Mouse (Mus musculus) midbrain, embryonic 16.5 days (tissue): Measurements from ENCODE around the gene Lrrc28. TPM values are rescaled to one million over a fixed set of nuclear protein-coding genes. Genes with fewer than 3 reads are reported as not detected.
A peak's percentile ranks its signal among the peaks of the same experiment; 100 is the strongest.

Source experiments
- ATAC-seq: fragments of 200-750 bp; cut with Nextera tagmentation; 2 replicates; pipeline ENCODE4 v1.8.0; 2017; ENCODE audit warnings: moderate TSS enrichment
- H3K27ac ChIP-seq: fragments of 300-500 bp; sonication (generic); 2 replicates; pipeline ENCODE4 v1.5.1; 2014; ENCODE audit warnings: mild to moderate bottlenecking, low read length, mixed read lengths
- H3K27me3 ChIP-seq: fragments of 300-500 bp; sonication (generic); 2 replicates; pipeline ENCODE4 v1.6.1; 2014; ENCODE audit warnings: low read depth, low read length, mixed read lengths; ENCODE audit not compliant: control insufficient read depth, insufficient read depth
- H3K36me3 ChIP-seq: fragments of 300-500 bp; sonication (generic); 2 replicates; pipeline ENCODE4 v1.6.1; 2014; ENCODE audit warnings: mild to moderate bottlenecking, low read length, moderate library complexity, mixed read lengths; ENCODE audit not compliant: control insufficient read depth, insufficient read depth
- H3K4me1 ChIP-seq: fragments of 300-500 bp; sonication (generic); 2 replicates; pipeline ENCODE4 v1.6.1; 2014; ENCODE audit warnings: mild to moderate bottlenecking, low read length, mixed read lengths; ENCODE audit not compliant: control insufficient read depth, insufficient read depth
- H3K4me2 ChIP-seq: fragments of 300-500 bp; sonication (generic); 2 replicates; pipeline ENCODE4 v1.6.1; 2014; ENCODE audit warnings: mild to moderate bottlenecking, low read length, mixed read lengths
- H3K4me3 ChIP-seq: fragments of 300-500 bp; sonication (generic); 2 replicates; pipeline ENCODE4 v1.5.1; 2014; ENCODE audit warnings: low read depth, mild to moderate bottlenecking, low read length, moderate library complexity, mixed read lengths
- H3K9ac ChIP-seq: fragments of 300-500 bp; sonication (generic); 2 replicates; pipeline ENCODE4 v1.6.1; 2014; ENCODE audit warnings: low read depth, low read length, mixed read lengths
- H3K9me3 ChIP-seq: fragments of 300-500 bp; sonication (generic); replicated peaks from 2 replicates; pipeline ENCODE4 v1.6.1; 2014; ENCODE audit warnings: mild to moderate bottlenecking, low read length, mixed read lengths; ENCODE audit not compliant: control insufficient read depth, poor library complexity, severe bottlenecking
- WGBS: fragments of 180-500 bp; shearing (Covaris S2); extraction: QIAGEN DNeasy Blood & Tissue Kit; methylation state at CpG from one replicate; pipeline ENCODE4 v1.1.7; 2014; 5-methylcytosine and 5-hydroxymethylcytosine counted together
- polyA plus RNA-seq: library from polyadenylated mRNA; unstranded; fragments of >200 nt; fragmentation: Nextera tagmentation; extraction: Ambion mirVana; gene quantifications from 2 replicates; pipeline ENCODE4 v1.2.1, GENCODE M21; 2015

Lrrc28 gene
- polyA plus RNA-seq, 1 experiment from 2014 or later, result 24.0 TPM

- ATAC-seq, result no peak
- Histone ChIP-seq H3K27ac (no peak overlapping the region), H3K36me3 (no peaks in the 10 kb centered on the region), H3K27me3 (no peaks in the 10 kb centered on the region), H3K9me3 (no peaks in the 10 kb centered on the region), H3K4me2 (no peak overlapping the region), H3K9ac (no peak overlapping the region), H3K4me3 (no peak overlapping the region), H3K4me1 (peaks cover 7% of the 10 kb centered on the region)
- WGBS, result 89% methylated on average over 4 of the region's 4 CpGs
Observed at GRCm38 (mm10) chr7:67616890-67617289, 28.2 kb downstream of the Lrrc28 start.

- H3K27ac ChIP-seq, result no peak overlapping the region
- H3K9me3 ChIP-seq, result no peaks in the 10 kb centered on the region
- no peaks in the 10 kb centered on the region for H3K27me3 ChIP-seq
- no peak for ATAC-seq
- H3K36me3 ChIP-seq, result no peaks in the 10 kb centered on the region
- no peak overlapping the region for H3K4me2 ChIP-seq
- 87% methylated on average over 7 of the region's 7 CpGs for WGBS
- H3K4me1 ChIP-seq, result peaks cover 7% of the 10 kb centered on the region
- H3K9ac ChIP-seq, result no peak overlapping the region
- no peak overlapping the region for H3K4me3 ChIP-seq
Observed at GRCm38 (mm10) chr7:67614464-67614861, 30.6 kb downstream of the Lrrc28 start.

GRCm38 (mm10) chr7:67613795-67614463 lies 31.1 kb downstream of the Lrrc28 start:
- Histone ChIP-seq H3K27ac (no peak overlapping the region), H3K36me3 (no peaks in the 10 kb centered on the region), H3K27me3 (no peaks in the 10 kb centered on the region), H3K4me3 (no peak overlapping the region), H3K4me1 (peaks cover 7% of the 10 kb centered on the region), H3K9me3 (no peaks in the 10 kb centered on the region), H3K9ac (no peak overlapping the region), H3K4me2 (no peak overlapping the region)
- 35% methylated on average over 10 of the region's 10 CpGs for WGBS
- ATAC-seq, result no peak

GRCm38 (mm10) chr7:67608348-67609024 lies 36.6 kb downstream of the Lrrc28 start:
- no peak overlapping the region for H3K27ac ChIP-seq

GRCm38 (mm10) chr7:67607669-67608347 lies 37.3 kb downstream of the Lrrc28 start:
- Histone ChIP-seq H3K9me3 (no peaks in the 10 kb centered on the region), H3K4me3 (no peak overlapping the region), H3K4me1 (peaks cover 3% of the 10 kb centered on the region; the same call in 1 of the 2 replicates), H3K36me3 (no peaks in the 10 kb centered on the region), H3K27ac (no peak overlapping the region), H3K9ac (no peak overlapping the region; the same call in 1 of the 2 replicates), H3K27me3 (no peaks in the 10 kb centered on the region), H3K4me2 (no peak overlapping the region)
- 42% methylated on average over 5 of the region's 5 CpGs for WGBS
- ATAC-seq, result peak; percentile 45; the same call in 1 of the 2 replicates

More at GRCm38 (mm10) chr7:67608348-67609024, 36.6 kb downstream of the Lrrc28 start:
- Histone ChIP-seq H3K27me3 (no peaks in the 10 kb centered on the region), H3K9me3 (no peaks in the 10 kb centered on the region), H3K4me3 (no peak overlapping the region), H3K4me2 (no peak overlapping the region), H3K4me1 (peaks cover 3% of the 10 kb centered on the region; the same call in 1 of the 2 replicates), H3K9ac (no peak overlapping the region), H3K36me3 (no peaks in the 10 kb centered on the region)
- ATAC-seq, result 0 out of 2 replicates have a peak, but pooled peaks have one; percentile 51
- 34% methylated on average over 4 of the region's 4 CpGs for WGBS

GRCm38 (mm10) chr7:67606250-67606649 lies 38.8 kb downstream of the Lrrc28 start:
- H3K27me3 ChIP-seq, result no peaks in the 10 kb centered on the region
- H3K4me3 ChIP-seq, result no peak overlapping the region
- H3K27ac ChIP-seq, result no peak overlapping the region
- no peak for ATAC-seq
- H3K9ac ChIP-seq, result no peak overlapping the region
- no peaks in the 10 kb centered on the region for H3K36me3 ChIP-seq
- no peak overlapping the region for H3K4me2 ChIP-seq
- H3K9me3 ChIP-seq, result no peaks in the 10 kb centered on the region
- 82% methylated on average over 1 of the region's 1 CpGs for WGBS
- peaks cover 3% of the 10 kb centered on the region; the same call in 1 of the 2 replicates for H3K4me1 ChIP-seq

GRCm38 (mm10) chr7:67605114-67605513 lies 40.0 kb downstream of the Lrrc28 start:
- no peak for ATAC-seq
- H3K9me3 ChIP-seq, result no peaks in the 10 kb centered on the region
- H3K9ac ChIP-seq, result no peak overlapping the region
- H3K4me1 ChIP-seq, result peaks cover 3% of the 10 kb centered on the region; the same call in 1 of the 2 replicates
- no peak overlapping the region for H3K4me3 ChIP-seq
- no peaks in the 10 kb centered on the region for H3K36me3 ChIP-seq
- 88% methylated on average over 6 of the region's 6 CpGs for WGBS
- no peak overlapping the region for H3K27ac ChIP-seq
- no peaks in the 10 kb centered on the region for H3K27me3 ChIP-seq
- H3K4me2 ChIP-seq, result no peak overlapping the region

GRCm38 (mm10) chr7:67598050-67598449 lies 47.0 kb downstream of the Lrrc28 start:
- Histone ChIP-seq H3K9ac (no peak overlapping the region), H3K9me3 (no peaks in the 10 kb centered on the region), H3K4me2 (no peak overlapping the region), H3K4me3 (no peak overlapping the region), H3K27me3 (no peaks in the 10 kb centered on the region), H3K36me3 (0 out of 2 replicates have a peak, but pooled peaks cover 3% of the 10 kb centered on the region), H3K4me1 (0 out of 2 replicates have a peak, but pooled peaks cover 2% of the 10 kb centered on the region), H3K27ac (no peak overlapping the region)
- 78% methylated on average over 3 of the region's 3 CpGs for WGBS
- no peak for ATAC-seq
